Mouse (Mus musculus): ENCODE results near the gene Dlg2.

- TF ChIP-seq CTCF (IDR thresholded peaks at IDR 0.05; ENCODE audit: insufficient read depth, low read length), result no peak
- no peak for TF ChIP-seq POLR2A (IDR thresholded peaks at IDR 0.05; ENCODE audit: borderline replicate concordance, extremely low read depth, low read depth, low read length)
These were observed 834.7 kb downstream of the Dlg2 start for GRCm38 (mm10) chr7:91311177-91311576.
